Mouse (Mus musculus) frontal cortex, postnatal 14 days (tissue): ENCODE results near the gene Gtf3a.
"Not testable (repeated sequence)": the region's sequence is repeated elsewhere in the genome, so short reads cannot be mapped to it uniquely, and the experiment has no call there.

Experiments
- DNase-seq, 2 experiments: peaks; one replicate each; pipeline ENCODE4 v3.0.0; 2022; ENCODE audit warnings: low spot score in 2 of 2

Gene Gtf3a

DNA sequence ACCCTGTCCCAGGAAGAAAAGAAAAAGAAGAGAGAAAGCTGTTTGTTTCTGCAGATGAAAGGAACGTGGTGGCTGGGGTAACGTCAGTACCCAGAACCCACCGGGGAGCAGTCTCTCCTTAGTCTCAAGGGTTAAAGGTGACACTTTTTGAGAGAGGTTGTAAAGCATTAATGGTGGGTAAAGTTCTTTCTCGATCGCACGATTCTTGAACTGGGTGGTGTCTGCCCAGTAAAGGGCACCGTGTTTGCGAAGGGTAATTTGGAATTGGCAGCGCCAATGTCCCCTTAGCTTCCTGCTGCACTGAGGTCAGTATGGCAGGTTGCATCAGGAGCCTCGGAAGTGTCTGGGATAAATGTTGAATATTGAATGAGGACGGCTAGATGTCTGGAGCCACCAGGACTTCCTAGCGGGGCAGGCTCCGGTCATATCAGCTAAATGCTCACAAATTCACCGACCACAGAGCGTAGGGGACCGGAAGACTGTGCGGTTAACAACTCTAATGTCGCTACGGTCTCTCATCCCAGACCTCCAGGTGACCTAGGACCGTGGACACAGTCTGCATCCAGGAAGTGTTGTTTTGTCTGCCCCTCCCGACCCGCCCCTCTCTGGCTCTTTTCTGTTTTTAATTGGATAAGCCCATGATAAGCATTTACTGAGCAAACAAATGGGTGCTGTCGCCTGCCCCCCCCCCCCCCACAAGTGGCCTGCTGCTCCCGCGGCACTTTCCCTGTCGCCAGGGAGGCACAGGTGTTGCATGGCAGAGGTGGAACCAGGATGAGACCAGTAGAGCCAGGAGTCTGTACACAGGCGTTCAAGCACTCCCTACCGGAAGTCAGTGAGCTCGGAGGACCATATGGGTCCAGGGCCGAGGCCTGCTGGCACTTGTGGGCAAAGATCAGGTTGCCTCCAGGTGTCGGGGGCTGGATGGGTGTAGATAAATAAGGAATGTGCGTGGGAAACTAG, 10.6 kb upstream of the Gtf3a start:
- DNase-seq = no peak

DNA sequence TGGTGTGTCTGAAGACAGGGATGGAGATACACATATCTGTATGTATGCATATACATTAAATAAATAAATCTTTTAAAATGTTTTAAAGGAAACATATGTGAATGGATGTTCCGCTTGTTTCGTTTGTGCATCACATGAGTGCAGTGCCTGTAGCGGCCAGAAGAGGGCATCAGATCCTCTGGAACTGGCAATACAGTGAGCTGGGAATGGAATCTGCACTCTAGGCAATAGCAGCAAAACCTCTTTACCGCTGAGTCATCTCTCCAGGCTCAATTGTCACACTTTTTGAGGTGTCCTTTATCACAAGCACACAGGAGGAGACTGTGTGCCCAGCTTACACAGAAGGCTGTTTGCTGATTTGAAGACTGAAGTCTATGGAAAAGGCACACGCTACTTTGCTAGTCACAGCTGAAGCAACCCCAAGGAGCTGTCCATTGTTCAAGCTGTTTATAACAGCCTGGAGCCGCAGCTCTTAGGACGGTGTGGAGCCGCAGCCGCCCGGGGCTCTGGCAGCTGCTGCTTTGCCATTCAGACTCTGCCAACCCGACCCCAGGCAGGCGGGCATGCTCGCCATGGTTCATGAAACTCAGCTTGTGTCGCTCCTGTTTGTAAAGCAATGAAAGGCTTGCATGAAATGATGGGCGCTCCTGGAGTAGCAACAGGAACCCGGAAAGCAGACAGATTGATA, 9.2 kb upstream of the Gtf3a start:
- DNase-seq = no peak

DNA sequence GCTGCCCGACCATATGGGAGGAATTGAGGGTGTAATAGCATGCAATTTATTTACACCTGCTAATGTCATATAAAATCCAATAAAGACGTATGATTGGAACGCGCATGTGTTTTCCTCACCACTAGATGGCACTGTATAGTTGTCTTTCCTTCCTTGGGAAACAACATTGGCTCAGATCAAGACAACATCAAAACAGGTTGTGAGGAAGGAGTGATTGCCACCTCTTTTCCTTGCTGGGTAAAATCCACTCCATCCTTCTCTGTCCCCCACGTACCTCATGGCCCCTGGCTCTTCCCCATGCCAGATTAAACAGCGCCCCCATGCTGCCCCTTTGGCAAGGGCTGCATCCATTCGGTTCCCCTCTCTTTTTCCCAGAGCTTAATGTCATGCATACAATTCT, 8.2 kb upstream of the Gtf3a start:
- no peak for DNase-seq

DNA sequence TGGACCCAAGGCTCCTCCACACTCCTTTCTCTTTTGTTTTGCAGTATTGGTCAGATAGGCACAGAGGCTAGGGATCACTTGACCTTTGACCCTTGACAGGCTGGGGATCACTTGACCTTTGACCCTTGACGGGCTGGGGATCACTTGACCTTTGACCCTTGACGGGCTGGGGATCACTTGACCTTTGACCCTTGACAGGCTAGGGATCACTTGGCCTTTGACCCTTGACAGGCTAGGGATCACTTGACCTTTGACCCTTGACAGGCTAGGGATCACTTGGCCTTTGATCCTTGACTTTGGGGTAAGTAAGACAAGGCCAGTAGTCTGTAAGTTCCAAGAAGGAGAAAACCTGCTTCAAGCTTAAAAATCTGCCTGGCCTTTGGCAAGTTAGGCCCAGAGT, 6.5 kb upstream of the Gtf3a start:
- DNase-seq = not testable (repeated sequence)

DNA sequence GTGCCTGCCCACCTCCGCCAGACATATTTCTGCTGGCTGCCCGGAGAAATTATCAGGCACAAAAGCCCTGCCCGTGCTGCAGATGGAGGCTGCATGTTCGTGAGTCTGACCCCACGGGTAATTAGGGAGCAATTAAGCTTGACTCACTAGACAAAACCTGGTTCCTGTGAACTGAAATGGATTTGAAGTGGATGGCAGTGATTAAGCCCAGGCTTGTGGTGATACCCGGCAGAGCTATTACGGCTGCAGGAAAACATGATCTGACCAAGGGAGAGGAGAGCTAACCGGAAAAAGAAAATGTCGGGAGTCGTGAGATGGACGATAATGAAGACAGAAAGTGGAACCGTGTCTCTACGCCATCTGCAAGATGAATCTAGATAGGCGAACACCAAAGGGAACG, 5.5 kb upstream of the Gtf3a start:
- DNase-seq = no peak

DNA sequence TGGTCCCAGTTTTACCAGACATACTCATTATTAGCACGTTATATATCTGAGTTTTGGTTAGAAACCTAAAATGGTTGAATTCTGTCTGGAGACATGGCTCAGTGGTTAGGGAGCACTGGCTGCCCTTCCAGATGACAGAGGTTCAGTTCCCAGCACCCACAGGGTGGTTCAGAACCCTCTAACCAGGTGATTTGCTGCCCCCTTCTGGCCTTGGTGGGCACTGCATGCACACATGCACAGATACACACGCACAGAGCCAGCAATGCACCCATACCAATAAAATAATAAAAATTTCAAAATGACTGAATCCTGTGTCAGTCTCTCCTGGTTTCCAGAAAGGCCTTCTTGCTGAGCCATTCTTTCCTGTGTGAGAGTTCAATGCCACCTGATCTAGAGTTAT, 3.9 kb upstream of the Gtf3a start:
- no peak for DNase-seq

DNA sequence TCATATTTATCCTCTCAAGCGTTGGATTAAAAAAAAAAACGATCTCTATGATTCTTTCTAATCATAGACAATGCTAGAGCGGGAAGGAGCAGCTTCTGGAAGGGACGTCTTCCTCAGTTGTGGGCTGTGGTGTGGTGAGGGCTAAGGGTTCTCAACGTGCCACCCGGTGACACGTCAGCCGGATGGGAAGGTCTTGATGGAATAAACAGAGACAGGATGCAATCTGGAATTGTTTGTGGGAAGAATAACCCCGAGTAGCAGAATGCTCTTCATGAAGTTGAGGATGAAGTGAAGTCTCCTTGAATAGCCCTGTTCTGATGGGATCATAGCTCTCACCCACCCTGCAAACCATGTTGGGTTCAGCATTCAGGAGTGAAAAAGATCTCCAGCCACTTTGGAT, 1.8 kb upstream of the Gtf3a start:
- no peak for DNase-seq

DNA sequence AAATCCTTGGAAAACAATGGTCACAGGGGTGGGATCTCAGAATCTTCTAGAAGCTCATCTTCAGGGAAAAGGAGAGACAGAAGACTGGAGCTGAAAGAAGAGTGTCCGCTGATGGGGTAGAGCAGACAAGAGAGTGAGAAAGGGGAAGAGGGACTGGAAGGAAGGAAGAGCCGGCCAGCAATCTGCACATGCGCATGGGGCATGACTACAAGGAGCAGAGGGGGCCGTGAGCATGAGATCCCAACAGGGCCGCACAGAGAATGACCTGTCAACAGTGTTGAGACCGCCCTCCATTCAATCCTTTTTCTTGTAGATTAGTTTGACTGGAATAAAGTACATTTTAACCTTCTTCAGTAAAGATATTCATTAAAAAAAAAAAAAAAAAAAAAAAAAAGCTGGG, 960 bp upstream of the Gtf3a start:
- no peak for DNase-seq

DNA sequence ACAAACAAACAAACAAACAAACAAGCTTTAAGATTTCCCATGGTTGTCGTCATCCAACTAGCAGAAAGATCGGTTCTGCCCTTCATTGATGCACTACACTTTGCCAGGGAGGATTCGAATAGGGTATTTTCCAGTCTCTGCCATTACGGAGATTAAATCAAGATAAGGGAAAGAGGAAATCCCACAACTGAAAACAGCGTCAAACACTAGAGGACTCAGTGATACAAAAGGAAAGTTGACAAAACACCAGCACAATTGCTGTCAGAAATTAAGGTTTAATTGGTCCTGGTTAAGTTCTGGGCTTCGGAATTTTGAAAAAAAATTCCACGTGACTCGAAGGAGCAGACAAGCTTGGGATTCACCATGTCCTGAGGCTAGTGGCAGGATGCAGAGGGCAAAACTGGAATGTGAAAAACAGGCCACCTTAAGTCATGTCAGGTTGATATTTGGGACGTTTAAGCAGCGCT, 383 bp upstream of the Gtf3a start:
- no peak for DNase-seq

DNA sequence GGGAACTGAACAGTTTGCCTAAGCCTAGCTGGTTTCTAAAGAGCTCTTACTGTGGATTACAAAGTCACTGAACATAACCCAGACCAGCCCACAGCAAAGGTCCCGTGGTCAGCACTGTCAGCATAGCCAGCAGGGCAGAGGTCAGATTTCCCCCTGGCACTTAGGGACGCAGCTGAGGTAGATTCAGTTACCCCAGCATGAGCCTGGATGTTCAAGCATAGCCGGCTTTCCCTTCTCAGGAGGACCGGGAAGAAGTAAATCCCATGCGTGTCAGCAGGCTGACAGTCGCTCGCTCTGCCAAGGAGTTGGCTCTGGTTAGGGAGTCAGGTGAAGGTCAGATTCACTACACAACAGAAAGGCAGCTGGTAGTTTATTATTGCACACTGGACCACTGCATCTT, 6.1 kb downstream of the Gtf3a start:
- DNase-seq = no peak

DNA sequence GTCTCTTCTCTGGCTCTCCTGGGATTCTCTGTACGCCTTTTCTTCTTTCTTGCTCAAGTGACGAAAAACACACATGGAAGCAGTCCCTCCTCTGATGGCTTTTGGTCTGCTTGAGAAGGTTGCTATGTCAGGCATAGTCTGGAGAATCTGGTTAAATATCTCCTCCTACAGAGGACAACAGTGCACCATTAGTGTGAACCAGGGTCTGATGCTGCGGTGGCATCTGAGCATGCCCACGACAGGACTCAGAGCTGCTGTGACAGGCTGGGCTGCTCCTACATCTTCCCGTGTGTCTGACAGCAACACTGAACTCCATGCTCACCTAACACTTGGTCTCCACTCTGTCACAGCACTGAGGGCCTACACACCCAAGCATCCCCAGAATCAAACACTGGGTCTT, 7.2 kb downstream of the Gtf3a start:
- DNase-seq = no peak

DNA sequence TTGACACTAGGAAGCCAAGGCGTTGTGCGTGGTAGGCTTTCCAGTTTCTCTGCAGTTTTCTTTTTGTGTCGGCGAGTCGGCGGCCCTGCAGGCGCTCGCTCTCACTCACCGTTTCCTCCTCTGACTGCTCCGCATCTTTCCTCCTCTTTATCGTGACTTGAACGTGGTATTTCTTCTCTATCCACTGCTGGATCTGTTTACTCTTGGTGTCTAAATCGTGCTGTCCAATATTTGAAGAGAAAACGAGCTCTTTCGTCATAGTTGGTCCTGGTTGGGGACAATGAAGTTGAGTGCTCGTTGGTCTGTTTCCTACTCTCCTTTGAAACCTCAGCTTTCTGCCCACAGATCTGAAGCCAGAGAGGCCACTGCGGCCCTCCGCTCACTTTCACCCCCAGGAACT, 8.2 kb downstream of the Gtf3a start:
- no peak for DNase-seq

DNA sequence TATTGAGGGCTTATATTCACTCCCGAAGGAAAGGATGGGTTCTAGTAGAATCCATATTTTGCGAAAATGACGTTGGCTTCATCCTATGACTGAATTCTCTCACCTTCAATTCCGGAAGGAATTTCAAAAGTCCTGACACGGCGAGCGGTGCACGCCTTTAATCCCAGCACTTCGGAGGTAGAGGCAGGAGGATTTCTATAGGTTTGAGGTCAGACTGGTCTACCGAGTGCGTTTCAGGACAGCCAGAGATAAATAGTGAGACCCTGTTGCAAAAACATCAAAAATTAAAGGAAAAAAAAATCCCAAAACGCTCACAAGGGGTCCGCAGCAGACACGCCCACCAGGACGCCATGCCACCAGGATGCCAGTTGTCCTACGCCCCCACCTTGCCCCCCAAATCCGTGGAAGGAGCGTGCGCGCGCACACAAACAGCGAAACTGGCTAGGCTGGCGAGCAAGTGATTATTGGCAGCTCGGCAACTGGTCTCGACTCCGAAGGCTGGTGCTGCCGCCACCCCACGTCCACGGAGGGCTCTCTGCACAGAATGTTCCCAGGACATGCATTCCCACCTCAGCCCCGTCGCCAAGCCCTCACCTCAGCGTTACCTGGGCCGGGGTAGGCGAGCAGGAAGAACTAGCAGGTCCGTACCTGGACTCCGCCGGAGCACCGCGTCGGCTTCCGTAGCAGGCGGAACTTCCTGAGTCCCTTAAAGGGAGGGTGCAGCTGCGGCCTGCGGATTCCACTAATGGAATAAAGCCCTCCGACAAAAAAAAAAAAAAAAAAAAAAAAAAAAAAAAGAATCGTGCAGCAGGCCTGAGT, 14.9 kb downstream of the Gtf3a start, which contains the start of gene Mtif3:
TSS of gene Mtif3 (minus strand) at position 683 of the 819 bp plus-strand sequence.
- DNase-seq = peak; percentile 69 to 76

DNA sequence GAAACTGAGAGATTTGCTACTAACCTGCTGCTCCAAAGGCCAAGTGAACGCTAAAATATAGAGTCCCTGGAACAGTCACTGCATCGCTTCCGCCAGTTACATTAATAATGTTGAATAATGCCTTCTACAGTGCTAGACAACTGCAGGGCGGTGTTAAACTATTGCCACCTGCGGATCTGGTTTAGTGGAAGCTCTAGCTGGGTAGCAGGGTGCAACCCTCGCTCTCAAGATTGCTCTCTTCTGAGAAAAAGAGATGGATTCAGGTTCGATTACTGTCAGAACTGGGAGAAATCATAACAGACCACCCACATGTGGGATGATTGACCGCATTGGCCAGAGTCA, 15.5 kb downstream of the Gtf3a start:
- no peak for DNase-seq

DNA sequence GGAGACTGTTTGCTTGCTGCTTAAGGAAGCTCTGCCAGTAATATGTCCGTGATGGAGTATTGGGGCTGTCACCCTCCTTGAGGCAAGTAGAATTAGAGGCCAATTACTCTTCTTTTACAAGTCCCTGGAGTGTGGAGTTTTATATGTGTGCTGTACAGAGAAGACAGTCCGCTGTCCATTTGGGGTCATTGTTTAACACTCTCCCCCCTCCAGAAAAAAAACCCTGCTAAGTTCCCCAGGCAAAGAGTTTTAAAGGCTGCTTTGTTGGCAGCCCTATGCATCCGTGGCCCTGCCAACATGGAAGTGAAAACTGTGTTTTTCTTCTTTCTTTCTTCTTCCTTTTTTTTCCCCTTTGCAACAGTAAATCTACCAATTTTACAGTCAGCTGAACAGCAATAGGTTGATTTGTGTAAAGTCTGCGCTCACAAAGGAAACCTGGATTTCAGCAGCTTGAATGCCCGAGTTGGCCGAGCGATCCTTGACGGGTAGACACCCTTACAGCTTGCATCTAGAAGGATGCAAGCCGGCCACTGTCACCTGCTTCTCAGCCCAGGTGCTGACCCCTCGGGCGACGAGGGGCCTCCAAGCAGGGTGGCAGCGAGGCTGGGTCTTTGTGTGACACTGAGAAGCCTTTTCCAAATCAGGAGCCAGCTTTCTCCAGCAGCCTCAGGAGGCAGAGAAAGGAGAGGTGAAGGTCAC, 20.4 kb downstream of the Gtf3a start:
- no peak for DNase-seq

DNA sequence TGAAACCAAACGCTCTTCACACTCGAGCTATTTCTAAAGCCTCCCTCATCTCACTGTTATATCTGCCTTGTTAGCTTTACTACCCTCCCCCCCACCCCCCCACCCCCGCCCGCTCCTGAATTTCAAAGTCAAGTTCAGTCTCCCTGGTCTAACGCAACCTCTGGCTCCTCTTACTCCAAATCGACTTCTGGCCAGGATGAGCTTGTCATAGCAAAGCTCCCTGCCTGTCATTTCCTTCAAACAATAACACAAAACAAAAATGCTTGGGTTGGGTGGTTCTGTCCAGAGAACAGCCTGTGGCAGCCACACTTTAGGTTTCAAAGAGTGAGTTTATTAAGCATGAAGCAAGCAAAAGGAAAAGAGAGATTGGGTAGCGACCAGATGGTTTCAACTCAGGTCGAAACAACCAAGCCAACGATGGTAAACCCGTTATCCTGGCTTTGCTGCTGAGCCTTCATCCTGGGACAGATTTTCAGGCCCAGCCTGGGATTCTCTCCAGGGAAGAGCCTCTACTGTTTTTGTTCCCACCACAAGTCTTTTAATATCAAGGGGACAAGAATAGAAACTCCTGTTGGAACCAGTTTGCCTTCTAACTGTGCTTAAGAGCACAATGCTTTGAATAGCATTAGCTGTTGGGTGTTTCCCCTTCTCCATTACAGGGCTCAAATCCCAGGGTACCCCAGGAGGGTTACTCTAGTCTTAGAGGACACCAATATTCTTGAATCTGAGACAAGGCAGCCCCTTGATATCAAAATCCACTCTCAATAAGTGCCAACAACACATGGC, 23.5 kb downstream of the Gtf3a start:
- DNase-seq = no peak

DNA sequence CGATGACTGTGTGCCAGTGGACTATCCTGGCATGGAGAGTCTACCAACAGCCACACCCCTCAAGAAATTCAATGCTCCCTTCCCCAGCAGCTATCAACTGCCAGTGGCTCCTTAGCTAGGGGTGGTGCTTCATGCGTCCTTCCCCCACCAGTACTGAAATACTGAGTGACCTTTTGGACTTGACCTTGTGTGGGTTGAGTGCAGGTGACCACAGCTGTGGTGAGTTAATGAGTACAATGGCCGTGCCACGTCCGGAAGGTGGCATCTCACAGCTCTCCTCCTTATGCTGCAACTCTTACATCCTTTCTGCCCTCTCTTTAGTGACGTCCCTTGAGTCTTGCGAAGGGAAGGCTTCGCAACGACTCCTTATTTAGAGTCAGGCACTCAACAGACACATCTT, 24.9 kb downstream of the Gtf3a start:
- DNase-seq = no peak

DNA sequence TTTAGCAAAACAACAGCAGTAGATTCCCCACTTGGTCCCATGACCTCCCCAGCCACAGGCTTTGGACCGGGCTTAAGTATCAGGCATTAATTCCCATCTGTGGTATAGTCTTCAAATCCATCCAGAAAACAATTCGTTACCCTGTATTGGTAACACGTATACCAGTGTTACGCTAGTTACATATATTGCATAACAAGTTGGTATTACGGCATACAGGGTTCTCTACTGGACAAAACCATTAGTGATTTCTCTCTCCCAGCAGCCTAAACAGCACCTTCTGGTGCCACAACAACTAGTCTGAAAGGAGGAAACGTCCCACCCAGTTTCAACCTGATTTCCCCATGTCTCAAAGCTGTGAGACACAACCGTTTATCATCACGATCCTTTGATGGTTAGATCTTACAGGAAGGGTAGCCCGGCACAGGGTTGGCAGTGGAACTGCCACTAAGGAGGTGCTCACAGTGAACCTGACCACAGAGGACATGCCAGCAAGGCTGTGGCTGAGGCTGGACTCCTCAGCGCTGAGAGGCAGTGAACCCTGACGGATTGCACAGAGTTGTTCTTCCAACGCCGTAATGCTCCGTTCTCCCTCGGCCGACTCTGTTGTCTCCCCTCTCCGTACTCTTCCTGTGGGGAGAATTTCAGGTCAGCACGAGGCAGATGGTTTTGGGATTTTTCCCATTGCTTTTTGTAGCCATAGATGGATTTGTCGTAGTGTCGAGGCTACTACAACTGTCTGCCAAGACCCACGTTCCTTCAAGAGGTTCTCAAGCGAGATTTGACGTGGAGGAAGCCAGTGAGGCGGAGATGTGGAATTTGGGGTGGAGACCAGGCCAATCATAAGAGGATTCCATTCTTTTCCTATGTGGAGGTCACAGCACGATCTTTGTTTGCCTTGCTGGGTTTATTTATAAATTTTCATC, 25.7 kb downstream of the Gtf3a start:
- no peak for DNase-seq

DNA sequence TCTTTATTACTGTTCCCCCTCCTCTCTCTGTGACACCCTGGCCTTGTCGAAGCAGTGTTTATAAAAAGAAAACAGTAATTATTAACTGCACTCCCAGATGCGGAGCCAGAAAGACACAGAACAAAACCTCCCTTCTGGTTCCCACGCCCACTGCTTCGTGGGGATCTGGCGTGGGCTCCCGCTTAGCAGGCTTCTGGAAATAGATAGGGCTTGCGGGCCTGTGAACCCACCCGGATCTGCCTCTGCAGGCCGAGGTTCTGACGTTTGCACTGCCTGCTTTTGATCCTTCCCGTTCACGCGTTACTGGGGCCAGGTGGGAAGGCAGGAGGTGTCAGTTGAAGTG, 26.3 kb downstream of the Gtf3a start:
- no peak for DNase-seq

DNA sequence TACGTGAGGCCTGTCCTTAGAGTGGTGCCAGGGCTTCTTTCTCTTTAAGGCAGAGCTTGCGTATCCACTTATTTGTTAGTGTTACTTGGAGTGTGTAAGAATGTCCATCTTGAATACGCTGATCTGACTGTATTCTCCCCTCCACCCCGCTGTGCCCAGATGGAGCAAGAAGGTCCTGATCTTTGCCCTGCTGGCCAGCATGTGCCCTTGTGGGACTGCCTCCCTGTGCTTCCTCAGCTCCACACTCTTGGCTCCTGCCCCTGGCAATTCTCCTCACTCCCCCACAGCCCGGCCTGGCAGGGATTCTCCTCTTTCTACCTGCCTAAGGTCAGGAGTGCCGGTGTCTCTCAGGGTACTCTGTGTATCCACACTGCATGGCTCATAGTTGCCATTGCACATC, 32.9 kb downstream of the Gtf3a start:
- DNase-seq = no peak
